Mouse (Mus musculus) ES-E14 (cell line): ENCODE results near the gene Kctd17. TPM values are rescaled to one million over a fixed set of nuclear protein-coding genes. Genes with fewer than 3 reads are reported as not detected.

Experiments used
- DNase-seq: peaks from one replicate; pipeline ENCODE4 v3.0.0-alpha.2; 2013; ENCODE audit warnings: low read depth, low spot score
- H3K27ac ChIP-seq: 2 replicates; pipeline ENCODE4 v1.5.1; 2012; ENCODE audit warnings: low read depth, mild to moderate bottlenecking, low read length, moderate library complexity, mixed read lengths; ENCODE audit not compliant: poor library complexity, insufficient read depth, severe bottlenecking
- H3K36me3 ChIP-seq: 2 replicates; pipeline ENCODE4 v1.6.1; 2012; ENCODE audit warnings: mild to moderate bottlenecking, low read length, moderate library complexity, mixed read lengths; ENCODE audit not compliant: control insufficient read depth, poor library complexity, insufficient read depth, severe bottlenecking
- H3K4me1 ChIP-seq, 2 experiments: fragments of 150-350 bp in 1 of 2; sonication (generic) in 1 of 2; 2 replicates each; pipeline ENCODE4 v1.6.1; 2012; ENCODE audit warnings: low read length in 2 of 2, mild to moderate bottlenecking in 1 of 2, mixed read lengths in 1 of 2; ENCODE audit not compliant: control insufficient read depth in 2 of 2, insufficient read depth in 2 of 2, poor library complexity in 1 of 2
- H3K4me3 ChIP-seq, 2 experiments: fragments of 150-350 bp in 1 of 2; sonication (generic) in 1 of 2; 2 replicates each; pipeline ENCODE4 v1.5.1; 2012; ENCODE audit warnings: low read length in 2 of 2, low read depth in 1 of 2, mild to moderate bottlenecking in 1 of 2, mixed read lengths in 1 of 2; ENCODE audit not compliant: insufficient read depth in 1 of 2, poor library complexity in 1 of 2, severe bottlenecking in 1 of 2
- H3K9ac ChIP-seq: 2 replicates; pipeline ENCODE4 v1.6.1; 2012; ENCODE audit warnings: low read depth, mild to moderate bottlenecking, low read length, mixed read lengths; ENCODE audit not compliant: poor library complexity, insufficient read depth, severe bottlenecking
- H3K9me3 ChIP-seq: fragments of 150-350 bp; sonication (generic); 2 replicates; pipeline ENCODE4 v1.6.1; 2012; ENCODE audit warnings: low read depth, mild to moderate bottlenecking, low read length; ENCODE audit not compliant: control insufficient read depth, insufficient read depth
- CHD2 ChIP-seq: IDR thresholded peaks from 2 replicates; pipeline ENCODE4 v1.6.1; 2014; ENCODE audit warnings: mild to moderate bottlenecking, low read depth, low read length, inconsistent platforms
- HCFC1 ChIP-seq: IDR thresholded peaks from 2 replicates; pipeline ENCODE4 v1.6.1; 2012; ENCODE audit warnings: low read length, inconsistent platforms, borderline replicate concordance; ENCODE audit not compliant: insufficient read depth
- MAFK ChIP-seq: IDR thresholded peaks from 2 replicates; pipeline ENCODE4 v1.6.1; 2014; ENCODE audit warnings: mild to moderate bottlenecking, low read depth, low read length, inconsistent platforms; ENCODE audit not compliant: insufficient read depth
- ZC3H11A ChIP-seq: IDR thresholded peaks from 2 replicates; pipeline ENCODE4 v1.6.1; 2012; ENCODE audit warnings: low read depth, mild to moderate bottlenecking, inconsistent platforms, low read length, borderline replicate concordance
- ZNF384 ChIP-seq: IDR thresholded peaks from 2 replicates; pipeline ENCODE4 v1.6.1; 2012; ENCODE audit warnings: low read depth, low read length, inconsistent platforms
- in situ Hi-C, 2 experiments: fragments of 600-800 bp; cut with MboI; formaldehyde crosslinking; loops; one replicate each; pipeline ENCODE4 v1.15.1; 2025; ENCODE audit warnings: low sequenced_read_pairs in 2 of 2, inconsistent platforms in 1 of 2; ENCODE audit not compliant: unreplicated experiment in 2 of 2
- total RNA-seq: library from RNA; depleted of rRNA; stranded (reverse); fragments of 300-350 nt; gene quantifications from 2 replicates; pipeline ENCODE4 v1.2.3, GENCODE M21; 2012

Kctd17 gene
- total RNA-seq, 1 experiment: 24.7 TPM

DNA sequence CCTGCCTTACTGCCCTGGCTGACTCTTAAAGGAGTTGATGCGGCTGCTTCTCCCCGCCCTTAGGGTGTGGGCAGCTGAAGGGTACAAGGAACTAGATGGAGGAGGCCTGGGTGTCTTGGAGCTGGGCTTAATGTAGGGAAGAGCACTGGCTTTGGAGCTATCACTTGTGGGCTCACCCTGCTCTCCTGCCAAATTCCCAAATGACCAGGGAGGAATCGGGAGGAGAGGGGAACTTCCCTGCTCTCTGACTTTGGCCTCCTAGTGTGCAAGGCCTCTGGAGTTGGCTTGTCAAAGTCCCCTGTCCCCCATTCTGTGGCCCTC, 735 bp downstream of the Kctd17 start:
- Histone ChIP-seq H3K4me1 (peaks cover 0 to 10% of the 10 kb centered on the region in 2 experiments; a peak in 3 of 4 replicates), H3K36me3 (peaks cover 6% of the 10 kb centered on the region; the same call in 1 of the 2 replicates), H3K9me3 (no peaks in the 10 kb centered on the region), H3K9ac (peak overlapping the region; percentile 68; the same call in 1 of the 2 replicates), H3K27ac (no peak overlapping the region), H3K4me3 (peak overlapping the region; percentile 79 to 91)
- in situ Hi-C loops: no loop called here
- TF ChIP-seq ZC3H11A (no peak), CHD2 (no peak), ZNF384 (no peak), MAFK (no peak), HCFC1 (no peak)
- no peak for DNase-seq

DNA sequence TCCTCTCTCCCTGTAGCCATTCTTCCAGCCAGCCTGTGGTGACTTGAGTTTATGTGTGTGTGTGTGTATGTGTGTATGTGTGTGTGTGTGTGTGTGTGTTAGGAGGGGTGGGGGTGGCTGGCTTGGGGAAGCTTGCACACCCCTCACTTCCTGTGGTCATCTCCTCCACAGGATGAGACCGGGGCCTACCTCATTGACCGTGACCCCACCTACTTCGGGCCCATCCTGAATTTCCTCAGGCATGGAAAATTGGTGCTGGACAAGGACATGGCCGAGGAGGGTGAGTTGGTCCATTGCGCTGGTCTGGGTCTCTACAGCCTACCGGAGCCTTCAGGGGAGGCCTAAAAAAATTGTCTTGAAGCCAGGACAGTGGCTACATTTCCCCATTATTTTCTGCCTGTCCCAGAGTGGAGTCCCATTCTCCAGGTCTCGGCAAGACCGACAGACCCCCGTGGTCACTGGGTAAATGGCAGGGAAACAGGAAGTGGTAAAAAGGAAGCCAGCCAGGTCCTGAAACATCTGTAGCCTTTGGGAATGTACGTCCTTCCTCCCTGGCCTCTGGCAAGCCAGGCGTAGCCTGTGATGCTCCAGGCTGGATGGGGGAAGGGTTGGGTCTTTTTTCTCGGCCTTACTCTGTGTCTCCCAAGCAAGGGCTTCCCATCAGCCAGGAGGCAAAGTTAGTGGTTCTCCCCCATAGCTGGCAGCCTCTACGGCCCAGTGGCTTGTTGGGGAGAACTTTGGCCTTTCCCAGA, 1.7 kb downstream of the Kctd17 start:
- no peak overlapping the region for H3K9ac ChIP-seq
- H3K27ac ChIP-seq: no peak overlapping the region
- H3K36me3 ChIP-seq: peaks cover 9% of the 10 kb centered on the region; the same call in 1 of the 2 replicates
- in situ Hi-C loops: no loop called here
- TF ChIP-seq CHD2: no peak
- TF ChIP-seq ZNF384: no peak
- TF ChIP-seq HCFC1: no peak
- no peak for TF ChIP-seq MAFK
- no peak for TF ChIP-seq ZC3H11A
- no peak overlapping the region for H3K4me3 ChIP-seq
- DNase-seq: no peak
- peaks cover 0 to 5% of the 10 kb centered on the region in 2 experiments; a peak in 3 of 4 replicates for H3K4me1 ChIP-seq
- no peaks in the 10 kb centered on the region for H3K9me3 ChIP-seq

DNA sequence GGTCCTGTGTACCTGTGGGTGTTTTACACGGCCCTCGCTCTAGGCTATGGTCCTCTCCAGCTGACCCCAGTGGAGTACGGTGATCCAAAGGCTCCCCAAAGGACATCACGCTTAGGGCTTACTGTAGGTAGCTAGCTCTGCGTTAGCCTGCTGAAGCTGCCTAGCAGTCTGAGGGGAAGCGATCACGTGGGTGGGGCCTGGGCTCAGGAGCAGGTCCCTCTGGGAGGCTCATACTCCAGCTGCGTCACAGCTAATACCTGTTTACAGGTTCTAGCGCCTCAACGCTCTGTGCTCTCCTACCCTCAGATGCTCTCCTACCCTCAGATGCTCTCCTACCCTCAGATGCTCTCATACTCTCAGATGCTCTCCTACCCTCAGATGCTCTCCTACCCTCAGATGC, 2.5 kb downstream of the Kctd17 start:
- TF ChIP-seq ZC3H11A: no peak
- TF ChIP-seq CHD2: no peak
- TF ChIP-seq MAFK: no peak
- no peak for TF ChIP-seq ZNF384
- TF ChIP-seq HCFC1: no peak
- in situ Hi-C loops: no loop called here
- DNase-seq: no peak
- peaks cover 13% of the 10 kb centered on the region; the same call in 1 of the 2 replicates for H3K36me3 ChIP-seq
- H3K27ac ChIP-seq: no peak overlapping the region
- peaks cover 0 to 7% of the 10 kb centered on the region in 2 experiments; a peak in 2 of 4 replicates for H3K4me1 ChIP-seq
- H3K9me3 ChIP-seq: no peaks in the 10 kb centered on the region
- H3K4me3 ChIP-seq: no peak overlapping the region
- no peak overlapping the region for H3K9ac ChIP-seq

DNA sequence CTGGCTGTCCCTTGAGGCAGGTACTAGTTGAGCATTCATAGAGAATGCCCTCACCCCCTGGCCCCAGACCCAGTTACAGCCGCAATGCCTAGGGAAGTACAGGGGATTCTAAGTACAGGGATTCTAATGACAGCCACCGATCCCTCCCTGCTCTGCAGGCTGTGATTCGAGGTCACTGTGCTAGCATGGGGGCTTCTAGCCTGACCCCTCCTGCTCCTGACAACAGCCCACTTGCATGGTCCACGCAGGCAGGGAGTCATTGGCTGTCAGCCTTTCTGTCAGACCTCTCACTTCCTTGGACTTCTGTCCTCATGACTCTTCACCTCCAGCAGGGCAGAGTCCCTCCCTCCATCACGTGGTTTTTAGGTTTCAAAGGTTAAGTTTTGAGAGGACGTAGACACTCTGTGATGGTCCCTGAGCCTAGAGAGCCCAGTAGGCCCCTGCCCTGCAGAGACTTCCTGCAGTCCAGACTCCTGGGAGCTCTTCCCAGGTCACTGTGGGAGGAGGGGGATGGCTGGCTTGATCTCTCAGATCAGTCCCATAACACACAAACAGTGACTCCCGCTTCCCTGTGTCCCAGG, 3.3 kb downstream of the Kctd17 start:
- H3K4me1 ChIP-seq: peaks cover 0 to 9% of the 10 kb centered on the region in 2 experiments; a peak in 2 of 4 replicates
- no peak overlapping the region for H3K4me3 ChIP-seq
- no peak overlapping the region for H3K9ac ChIP-seq
- no peak overlapping the region for H3K27ac ChIP-seq
- H3K9me3 ChIP-seq: no peaks in the 10 kb centered on the region
- H3K36me3 ChIP-seq: peaks cover 13% of the 10 kb centered on the region; the same call in 1 of the 2 replicates
- in situ Hi-C loops: no loop called here
- DNase-seq: no peak
- TF ChIP-seq ZNF384: no peak
